Mouse (Mus musculus) adipocyte (in vitro differentiated cells): ENCODE measurements at regions not wholly inside any gene's neighbourhood (a gene's known extent, or its start where the extent isn't known, plus 50 kb on each side); places are given as distances from the start of the nearest gene placed in this dataset.

Experiments used
- DNase-seq: peaks from one replicate; pipeline ENCODE4 v3.0.0-alpha.2; 2016; ENCODE audit warnings: low spot score

GRCm38 (mm10) chr6:88964071-88964470, 62.0 kb downstream of the Tpra1 start:
- DNase-seq = no peak

DNA sequence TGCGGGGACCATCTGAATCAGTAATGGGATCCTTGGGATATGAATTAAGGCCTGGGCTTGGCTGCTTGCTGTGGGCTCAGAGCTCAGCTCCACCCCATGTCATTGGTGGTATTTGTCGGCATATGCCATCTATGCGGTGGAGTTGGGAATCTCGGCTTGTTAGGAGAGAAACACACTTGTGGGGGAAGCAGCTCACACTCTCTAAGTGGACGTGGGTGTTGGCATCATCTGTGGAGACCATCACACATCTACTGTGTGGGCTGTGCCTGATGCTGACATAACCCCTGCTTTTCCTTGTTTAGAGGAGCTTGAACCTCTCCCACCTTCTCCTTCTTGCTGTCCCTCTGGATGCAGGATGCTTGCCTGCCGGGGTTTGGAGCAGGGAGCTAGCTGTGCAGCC, 62.9 kb downstream of the Tpra1 start:
- DNase-seq = no peak

- DNase-seq = no peak
These were observed 63.5 kb downstream of the Tpra1 start for GRCm38 (mm10) chr6:88965361-88966226.

DNA sequence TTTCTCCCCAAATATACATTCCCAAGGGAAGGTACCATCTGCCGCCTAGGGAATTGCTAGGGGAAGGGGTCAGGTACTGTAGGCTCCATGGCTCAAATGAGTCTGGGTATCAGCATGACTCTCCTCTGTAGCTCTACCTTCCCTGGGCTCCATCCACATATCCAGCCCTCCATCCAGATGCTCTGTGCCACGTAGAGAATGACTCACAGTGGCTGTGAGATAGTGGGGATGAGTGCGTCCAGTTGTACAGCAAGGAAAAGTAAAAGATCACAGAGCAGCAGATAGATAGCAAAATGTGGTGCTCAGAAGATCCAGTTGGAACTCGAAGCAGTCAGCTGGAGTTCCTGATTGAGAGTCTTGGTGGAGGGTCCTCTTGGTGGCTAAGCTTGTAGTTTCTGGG, 64.5 kb downstream of the Tpra1 start:
- no peak for DNase-seq

- DNase-seq = no peak
These were observed 66.8 kb downstream of the Tpra1 start for GRCm38 (mm10) chr6:88968842-88969241.

- peak; percentile 97 for DNase-seq
These were observed 69.7 kb downstream of the Tpra1 start for GRCm38 (mm10) chr6:88971729-88972128.

DNA sequence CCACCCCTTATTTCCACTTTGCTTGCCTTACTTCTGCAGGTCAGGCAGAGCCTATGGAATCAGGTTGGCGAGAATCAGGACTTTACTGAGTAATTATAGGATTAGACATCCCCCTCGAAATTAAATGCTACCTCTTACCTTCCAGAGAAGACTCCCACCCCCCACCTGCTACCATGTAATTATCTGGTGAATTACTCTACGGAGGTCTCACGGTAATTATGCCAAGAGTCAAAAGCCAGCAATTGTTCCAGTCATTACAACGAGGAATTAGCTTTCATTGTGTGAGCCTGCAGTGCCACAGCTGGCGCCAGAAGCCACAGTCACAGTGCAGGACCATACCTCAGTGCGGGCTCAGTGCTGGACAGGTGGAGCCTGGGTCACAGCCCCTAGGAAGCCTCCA, 72.4 kb downstream of the Tpra1 start:
- no peak for DNase-seq

GRCm38 (mm10) chr6:88976581-88976980, 74.5 kb downstream of the Tpra1 start:
- DNase-seq = no peak

DNA sequence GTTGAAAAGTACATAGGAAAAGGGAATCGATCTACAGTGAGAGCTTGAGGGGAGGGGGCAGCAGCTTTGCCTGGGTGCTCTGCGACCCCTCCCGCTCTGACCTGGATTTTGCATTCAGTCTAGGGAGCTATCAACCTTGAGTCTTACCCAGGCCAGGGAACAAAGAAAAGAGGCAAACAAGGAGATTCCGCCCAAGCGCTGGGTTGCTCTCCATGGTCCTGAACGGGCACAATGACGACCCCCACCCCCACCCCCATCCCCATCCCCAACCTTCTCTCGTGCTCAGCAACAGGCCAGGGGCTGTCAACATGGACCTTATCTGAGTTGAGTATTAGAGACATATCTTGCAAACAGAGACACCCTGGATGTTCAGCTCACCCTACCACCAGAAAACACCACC, 74.9 kb downstream of the Tpra1 start:
- DNase-seq = no peak

GRCm38 (mm10) chr6:88978970-88979369, 76.9 kb downstream of the Tpra1 start:
- DNase-seq = no peak

GRCm38 (mm10) chr6:88980112-88980511, 78.1 kb downstream of the Tpra1 start:
- DNase-seq = peak; percentile 80

DNA sequence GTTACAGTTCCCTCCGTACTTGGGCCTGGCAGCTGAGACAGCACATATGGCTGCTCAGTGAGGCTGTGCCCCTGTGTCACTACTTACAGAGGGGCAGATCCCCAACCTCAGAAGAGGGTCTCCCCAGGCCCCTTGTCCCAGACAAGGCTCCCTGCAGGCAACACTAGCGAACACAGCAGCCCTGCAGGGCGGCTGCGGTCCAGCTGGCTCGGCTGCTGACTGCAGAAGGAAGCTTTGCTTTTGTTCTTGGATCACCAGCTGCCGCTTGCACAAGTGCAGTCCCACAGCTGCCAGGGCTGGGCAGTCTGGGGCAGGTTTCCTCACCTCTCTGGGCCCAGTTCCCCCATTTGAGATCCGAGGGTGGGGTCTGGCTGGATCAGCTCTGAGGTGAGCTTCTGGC, 79.5 kb downstream of the Tpra1 start:
- DNase-seq = peak; percentile 28

DNA sequence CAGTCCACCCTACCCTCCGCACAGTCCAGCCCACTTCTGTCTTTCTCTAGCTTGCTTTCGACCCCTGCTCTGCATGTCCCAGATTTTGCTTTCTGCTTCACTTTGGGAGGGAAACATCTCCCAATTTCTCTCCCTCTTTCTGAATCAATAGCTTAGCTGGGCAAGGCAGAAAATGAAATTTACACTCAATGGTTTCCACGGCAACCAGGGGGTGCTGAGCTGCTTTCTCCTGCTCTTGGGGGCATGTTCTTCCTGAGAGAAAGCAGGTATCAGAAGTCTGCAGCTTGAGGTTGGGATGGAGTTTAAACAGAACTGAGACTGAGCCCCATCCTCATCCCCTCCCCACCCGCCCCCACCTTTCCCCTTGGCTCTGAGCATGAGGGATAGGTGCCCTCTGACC, 82.1 kb downstream of the Tpra1 start:
- DNase-seq = no peak

- DNase-seq = no peak
These were observed 82.8 kb downstream of the Tpra1 start for GRCm38 (mm10) chr6:88984863-88985262.

- no peak for DNase-seq
These were observed 86.5 kb downstream of the Tpra1 start for GRCm38 (mm10) chr6:88988551-88988950.

DNA sequence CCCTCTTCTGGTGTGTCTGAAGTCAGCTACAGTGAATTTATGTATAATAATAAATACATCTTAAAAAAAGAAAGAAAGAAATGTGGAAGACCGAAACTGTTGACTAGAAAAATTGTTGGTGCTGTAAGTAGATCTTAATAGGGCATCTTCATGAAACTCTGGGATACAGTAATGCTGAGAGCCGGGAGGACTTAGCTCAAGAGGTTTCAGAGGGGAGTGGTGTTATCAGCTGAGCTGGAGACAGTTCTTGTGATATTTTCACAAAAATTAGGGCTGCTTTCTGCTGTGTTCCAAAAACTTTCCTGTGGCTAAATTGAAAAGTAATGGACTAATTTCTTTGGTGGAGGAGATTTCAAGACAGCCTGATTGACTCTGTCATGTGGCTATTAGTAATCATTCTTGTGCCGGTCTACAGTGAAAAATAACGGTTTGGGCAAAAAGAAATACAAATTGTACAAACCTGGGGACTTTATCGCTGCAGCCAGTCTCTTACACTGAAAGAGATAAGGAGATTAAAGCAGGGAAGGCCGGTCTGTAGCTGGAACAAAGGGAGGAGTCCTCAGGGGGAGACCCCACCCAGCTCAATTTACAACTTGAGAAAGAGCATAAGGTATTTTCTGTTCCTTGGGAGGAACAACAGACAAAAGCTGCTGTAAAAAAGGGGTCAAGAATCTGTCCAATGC, 87.7 kb downstream of the Tpra1 start:
- DNase-seq = no peak

GRCm38 (mm10) chr6:88990300-88990685, 88.2 kb downstream of the Tpra1 start:
- peak; percentile 93 for DNase-seq

GRCm38 (mm10) chr6:88995077-88995476, 93.0 kb downstream of the Tpra1 start:
- no peak for DNase-seq

GRCm38 (mm10) chr6:88998927-88999722, 97.1 kb downstream of the Tpra1 start:
- DNase-seq = no peak

GRCm38 (mm10) chr6:89000359-89000758, 98.3 kb downstream of the Tpra1 start:
- DNase-seq = no peak

- DNase-seq = no peak
These were observed 101.3 kb downstream of the Tpra1 start for GRCm38 (mm10) chr6:89003197-89003923.

DNA sequence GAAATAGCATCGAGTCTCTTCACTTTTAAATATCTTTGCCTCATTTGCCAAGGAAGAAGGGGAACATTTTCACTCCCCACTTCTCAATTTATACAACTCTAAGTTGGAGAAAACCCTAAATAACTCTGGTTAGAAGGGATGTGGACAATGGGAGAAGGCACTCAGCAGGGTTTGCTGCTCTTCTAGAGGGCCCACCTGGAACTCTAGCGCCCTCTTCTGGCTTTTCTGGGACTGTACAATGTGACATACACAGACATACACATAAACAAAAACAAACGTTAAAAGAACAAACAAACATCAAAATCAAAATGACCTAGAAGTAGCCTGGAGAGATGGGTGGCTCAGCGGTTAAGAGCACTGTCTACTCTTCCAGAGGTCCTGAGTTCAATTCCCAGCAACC, 103.0 kb downstream of the Tpra1 start:
- no peak for DNase-seq
